Mouse (Mus musculus): Measurements from ENCODE around the gene Myh8. TPM values are rescaled to one million over a fixed set of nuclear protein-coding genes. Genes with fewer than 3 reads are reported as not detected.

Myh8 gene
- 0.03 and 0.04 TPM in 2 replicates for polyA plus RNA-seq (2012; rRNA removed)

GRCm38 (mm10) chr11:67276601-67277174 lies at the start of gene Myh8:
Gene Myh8 (plus strand): TSS chr11:67277124.
- no peaks in the 10 kb centered on the region for H3K27me3 ChIP-seq (ENCODE audit: control insufficient read depth, insufficient read depth, low read length)
- no peaks in the 10 kb centered on the region for H3K4me1 ChIP-seq (replicated peaks; ENCODE audit: control insufficient read depth, insufficient read depth, low read length)
- 91% methylated on average over 10 of the region's 10 CpGs for WGBS
- H3K36me3 ChIP-seq (ENCODE audit: control insufficient read depth, insufficient read depth, low read length), result no peaks in the 10 kb centered on the region
- DNase-seq, result no peak
- H3K4me3 ChIP-seq (ENCODE audit: control insufficient read depth, insufficient read depth, low read length), result no peak within 1 kb of the TSS
- TF ChIP-seq POLR2A (IDR thresholded peaks at IDR 0.05; ENCODE audit: control insufficient read depth, extremely low read depth, insufficient read depth, low read length, poor library complexity) (no peak), CTCF (IDR thresholded peaks at IDR 0.05; ENCODE audit: borderline replicate concordance, control insufficient read depth, extremely low read depth, insufficient read depth, low read length, poor library complexity) (no peak)
- no peak within 1 kb of the TSS for H3K27ac ChIP-seq (ENCODE audit: control insufficient read depth, insufficient read depth, low read length)

DNA sequence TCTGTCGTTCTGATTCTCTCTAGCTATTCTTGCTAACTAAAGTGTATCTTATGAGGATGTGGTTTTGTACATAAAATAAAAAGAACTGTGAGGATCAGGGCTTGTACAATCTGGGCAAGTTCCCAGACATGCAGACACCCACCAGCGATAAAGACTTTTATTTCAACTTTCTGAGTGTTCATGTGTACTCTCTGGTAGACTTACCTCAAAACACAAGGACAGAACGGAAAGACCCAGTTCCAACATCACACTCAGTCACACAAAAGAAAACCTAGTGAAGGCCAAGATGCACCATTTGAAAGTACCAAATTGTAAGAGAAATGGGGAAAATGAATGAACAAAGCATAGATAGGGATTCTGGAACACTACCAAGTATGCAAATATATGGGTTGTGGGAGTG lies 48.2 kb upstream of the Myh8 start:
- no peaks in the 10 kb centered on the region for H3K4me1 ChIP-seq (replicated peaks; ENCODE audit: control insufficient read depth, insufficient read depth, low read length)
- H3K27ac ChIP-seq (ENCODE audit: control insufficient read depth, insufficient read depth, low read length), result no peak overlapping the region
- DNase-seq, result no peak
- no peak for TF ChIP-seq POLR2A (IDR thresholded peaks at IDR 0.05; ENCODE audit: control insufficient read depth, extremely low read depth, insufficient read depth, low read length, poor library complexity)
- no peak for TF ChIP-seq CTCF (IDR thresholded peaks at IDR 0.05; ENCODE audit: borderline replicate concordance, control insufficient read depth, extremely low read depth, insufficient read depth, low read length, poor library complexity)
- H3K27me3 ChIP-seq (ENCODE audit: control insufficient read depth, insufficient read depth, low read length), result no peaks in the 10 kb centered on the region
- no peaks in the 10 kb centered on the region for H3K36me3 ChIP-seq (ENCODE audit: control insufficient read depth, insufficient read depth, low read length)
- 88% methylated on average over 3 of the region's 3 CpGs for WGBS
- no peak overlapping the region for H3K4me3 ChIP-seq (ENCODE audit: control insufficient read depth, insufficient read depth, low read length)

DNA sequence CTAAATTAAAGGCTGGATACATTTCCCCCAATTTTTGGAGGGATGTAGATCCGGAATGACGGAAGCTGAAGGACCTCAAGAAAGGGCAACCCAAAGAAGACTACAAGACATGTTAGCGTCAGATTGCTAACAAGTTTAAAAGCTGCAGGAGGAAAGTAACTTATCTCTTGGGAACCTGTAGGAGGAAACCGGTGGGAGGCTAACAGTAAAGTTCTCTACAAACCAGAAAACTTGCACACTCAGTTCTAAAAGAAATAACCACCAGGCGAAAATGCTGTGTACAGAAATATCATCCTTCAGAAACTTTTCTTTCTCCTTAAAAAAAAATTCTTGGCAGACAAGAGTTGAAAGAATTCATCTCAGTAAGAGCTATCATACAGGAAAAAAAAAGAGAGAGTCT lies 47.8 kb upstream of the Myh8 start:
- Histone ChIP-seq H3K4me1 (replicated peaks; ENCODE audit: control insufficient read depth, insufficient read depth, low read length) (no peaks in the 10 kb centered on the region), H3K36me3 (ENCODE audit: control insufficient read depth, insufficient read depth, low read length) (no peaks in the 10 kb centered on the region), H3K27ac (ENCODE audit: control insufficient read depth, insufficient read depth, low read length) (no peak overlapping the region), H3K4me3 (ENCODE audit: control insufficient read depth, insufficient read depth, low read length) (no peak overlapping the region), H3K27me3 (ENCODE audit: control insufficient read depth, insufficient read depth, low read length) (no peaks in the 10 kb centered on the region)
- WGBS, result 86% methylated on average over 5 of the region's 5 CpGs
- no peak for TF ChIP-seq CTCF (IDR thresholded peaks at IDR 0.05; ENCODE audit: borderline replicate concordance, control insufficient read depth, extremely low read depth, insufficient read depth, low read length, poor library complexity)
- TF ChIP-seq POLR2A (IDR thresholded peaks at IDR 0.05; ENCODE audit: control insufficient read depth, extremely low read depth, insufficient read depth, low read length, poor library complexity), result no peak
- DNase-seq, result no peak

- DNase-seq, result no peak
- 87% methylated on average over 2 of the region's 2 CpGs for WGBS
- Histone ChIP-seq H3K36me3 (ENCODE audit: control insufficient read depth, insufficient read depth, low read length) (no peaks in the 10 kb centered on the region), H3K4me1 (replicated peaks; ENCODE audit: control insufficient read depth, insufficient read depth, low read length) (no peaks in the 10 kb centered on the region), H3K4me3 (ENCODE audit: control insufficient read depth, insufficient read depth, low read length) (no peak overlapping the region), H3K27me3 (ENCODE audit: control insufficient read depth, insufficient read depth, low read length) (no peaks in the 10 kb centered on the region), H3K27ac (ENCODE audit: control insufficient read depth, insufficient read depth, low read length) (no peak overlapping the region)
- no peak for TF ChIP-seq POLR2A (IDR thresholded peaks at IDR 0.05; ENCODE audit: control insufficient read depth, extremely low read depth, insufficient read depth, low read length, poor library complexity)
- no peak for TF ChIP-seq CTCF (IDR thresholded peaks at IDR 0.05; ENCODE audit: borderline replicate concordance, control insufficient read depth, extremely low read depth, insufficient read depth, low read length, poor library complexity)
These were observed 47.0 kb upstream of the Myh8 start for GRCm38 (mm10) chr11:67229946-67230345.

DNA sequence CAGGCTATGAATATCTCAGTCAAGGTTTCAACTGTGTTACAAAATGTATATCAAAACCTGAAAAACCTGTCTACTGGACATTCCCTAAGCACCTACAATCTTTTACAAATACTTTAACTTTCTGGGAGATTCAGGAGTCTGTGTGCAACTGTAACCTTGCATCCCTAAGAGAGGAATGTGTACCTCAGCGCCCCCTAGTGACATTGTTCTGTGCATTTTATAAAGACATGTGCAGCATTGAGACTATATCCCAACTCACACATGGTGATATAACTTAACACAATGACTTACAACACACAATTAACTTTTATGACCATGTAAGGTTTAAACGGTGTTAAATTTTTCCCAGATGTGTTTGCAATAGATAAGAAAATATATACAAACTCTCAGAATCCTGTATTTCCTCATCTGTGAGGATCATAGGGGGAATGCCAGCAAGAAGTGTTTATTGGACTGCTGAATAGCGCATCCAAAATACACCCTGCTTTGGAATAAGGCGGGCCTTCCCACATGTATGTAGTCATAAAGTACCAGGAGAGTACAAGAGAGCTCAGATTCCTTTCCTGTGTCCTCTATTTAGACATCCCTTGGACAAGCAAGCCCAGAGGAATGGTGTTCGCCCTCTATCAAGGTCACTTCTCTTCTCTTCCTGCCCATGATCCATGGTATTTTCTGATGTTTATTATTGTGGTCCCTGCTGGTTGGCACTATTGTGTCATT lies 41.1 kb upstream of the Myh8 start:
- Histone ChIP-seq H3K36me3 (ENCODE audit: control insufficient read depth, insufficient read depth, low read length) (no peaks in the 10 kb centered on the region), H3K4me1 (replicated peaks; ENCODE audit: control insufficient read depth, insufficient read depth, low read length) (no peaks in the 10 kb centered on the region), H3K4me3 (ENCODE audit: control insufficient read depth, insufficient read depth, low read length) (no peak overlapping the region), H3K27ac (ENCODE audit: control insufficient read depth, insufficient read depth, low read length) (no peak overlapping the region), H3K27me3 (ENCODE audit: control insufficient read depth, insufficient read depth, low read length) (no peaks in the 10 kb centered on the region)
- TF ChIP-seq POLR2A (IDR thresholded peaks at IDR 0.05; ENCODE audit: control insufficient read depth, extremely low read depth, insufficient read depth, low read length, poor library complexity), result no peak
- no peak for TF ChIP-seq CTCF (IDR thresholded peaks at IDR 0.05; ENCODE audit: borderline replicate concordance, control insufficient read depth, extremely low read depth, insufficient read depth, low read length, poor library complexity)
- WGBS, result 66% methylated on average over 5 of the region's 5 CpGs
- DNase-seq, result no peak

GRCm38 (mm10) chr11:67236799-67237198 lies 40.1 kb upstream of the Myh8 start:
- no peak overlapping the region for H3K27ac ChIP-seq (ENCODE audit: control insufficient read depth, insufficient read depth, low read length)
- H3K36me3 ChIP-seq (ENCODE audit: control insufficient read depth, insufficient read depth, low read length), result no peaks in the 10 kb centered on the region
- 92% methylated on average over 9 of the region's 9 CpGs for WGBS
- no peaks in the 10 kb centered on the region for H3K4me1 ChIP-seq (replicated peaks; ENCODE audit: control insufficient read depth, insufficient read depth, low read length)
- H3K4me3 ChIP-seq (ENCODE audit: control insufficient read depth, insufficient read depth, low read length), result no peak overlapping the region
- TF ChIP-seq CTCF (IDR thresholded peaks at IDR 0.05; ENCODE audit: borderline replicate concordance, control insufficient read depth, extremely low read depth, insufficient read depth, low read length, poor library complexity) (no peak), POLR2A (IDR thresholded peaks at IDR 0.05; ENCODE audit: control insufficient read depth, extremely low read depth, insufficient read depth, low read length, poor library complexity) (no peak)
- H3K27me3 ChIP-seq (ENCODE audit: control insufficient read depth, insufficient read depth, low read length), result no peaks in the 10 kb centered on the region
- no peak for DNase-seq

Data from thymus, adult 2 months (tissue).